Mouse (Mus musculus): ENCODE results near the gene Vps13d. TPM values are rescaled to one million over a fixed set of nuclear protein-coding genes. Genes with fewer than 3 reads are reported as not detected.

Gene Vps13d
- polyA plus RNA-seq, 1 experiment from 2014 or later = 10.3 TPM

- Histone ChIP-seq H3K9me3 (ENCODE audit: low read length) (no peaks in the 10 kb centered on the region), H3K4me3 (ENCODE audit: low read depth, low read length) (no peak overlapping the region), H3K36me3 (ENCODE audit: insufficient read depth, low read length) (no peaks in the 10 kb centered on the region), H3K27me3 (replicated peaks; ENCODE audit: insufficient read depth, low read length) (no peaks in the 10 kb centered on the region), H3K27ac (ENCODE audit: low read length) (peak overlapping the region; percentile 79), H3K9ac (replicated peaks; ENCODE audit: low read depth) (no peak overlapping the region), H3K4me1 (ENCODE audit: insufficient read depth, low read depth, low read length) (peaks cover 23% of the 10 kb centered on the region), H3K4me2 (replicated peaks; ENCODE audit: low read depth, low read length) (no peak overlapping the region)
- WGBS = 10% methylated on average over 6 of the region's 6 CpGs
- DNase-seq (ENCODE audit: low spot score) (peak; percentile 38), ATAC-seq (peak; percentile 27)
- TF ChIP-seq CTCF (IDR thresholded peaks at IDR 0.05) (no peak), EP300 (IDR thresholded peaks at IDR 0.05) (no peak)
Observed at GRCm38 (mm10) chr4:144999572-144999880, 195.3 kb downstream of the Vps13d start.

GRCm38 (mm10) chr4:144998808-144999571 is 195.8 kb downstream of the Vps13d start:
- peak overlapping the region; percentile 79 for H3K27ac ChIP-seq (ENCODE audit: low read length)
- TF ChIP-seq EP300 (IDR thresholded peaks at IDR 0.05) (no peak), CTCF (IDR thresholded peaks at IDR 0.05) (no peak)
- peaks cover 25% of the 10 kb centered on the region for H3K4me1 ChIP-seq (ENCODE audit: insufficient read depth, low read depth, low read length)
- ATAC-seq (no peak), DNase-seq (ENCODE audit: low spot score) (no peak)
- H3K9me3 ChIP-seq (ENCODE audit: low read length) = no peaks in the 10 kb centered on the region
- no peaks in the 10 kb centered on the region for H3K36me3 ChIP-seq (ENCODE audit: insufficient read depth, low read length)
- H3K27me3 ChIP-seq (replicated peaks; ENCODE audit: insufficient read depth, low read length) = no peaks in the 10 kb centered on the region
- H3K9ac ChIP-seq (replicated peaks; ENCODE audit: low read depth) = no peak overlapping the region
- no peak overlapping the region for H3K4me2 ChIP-seq (replicated peaks; ENCODE audit: low read depth, low read length)
- WGBS = 71% methylated on average over 2 of the region's 2 CpGs
- no peak overlapping the region for H3K4me3 ChIP-seq (ENCODE audit: low read depth, low read length)

GRCm38 (mm10) chr4:144997887-144998658 is 196.7 kb downstream of the Vps13d start:
- H3K27ac ChIP-seq (ENCODE audit: low read length) = peak overlapping the region; percentile 79

GRCm38 (mm10) chr4:144996996-144997820 is 197.6 kb downstream of the Vps13d start:
- no peaks in the 10 kb centered on the region for H3K36me3 ChIP-seq (ENCODE audit: insufficient read depth, low read length)

More at GRCm38 (mm10) chr4:144997887-144998658, 196.7 kb downstream of the Vps13d start:
- no peaks in the 10 kb centered on the region for H3K36me3 ChIP-seq (ENCODE audit: insufficient read depth, low read length)
- no peak overlapping the region for H3K4me2 ChIP-seq (replicated peaks; ENCODE audit: low read depth, low read length)
- WGBS = 34% methylated on average over 3 of the region's 3 CpGs
- H3K4me3 ChIP-seq (ENCODE audit: low read depth, low read length) = no peak overlapping the region
- no peaks in the 10 kb centered on the region for H3K27me3 ChIP-seq (replicated peaks; ENCODE audit: insufficient read depth, low read length)
- H3K9me3 ChIP-seq (ENCODE audit: low read length) = no peaks in the 10 kb centered on the region
- ATAC-seq = peak; percentile 67
- no peak overlapping the region for H3K9ac ChIP-seq (replicated peaks; ENCODE audit: low read depth)
- TF ChIP-seq CTCF (IDR thresholded peaks at IDR 0.05) (no peak), EP300 (IDR thresholded peaks at IDR 0.05) (peak; percentile 60; the same call in 1 of the 2 replicates)
- peaks cover 26% of the 10 kb centered on the region for H3K4me1 ChIP-seq (ENCODE audit: insufficient read depth, low read depth, low read length)
- peak; percentile 95 for DNase-seq (ENCODE audit: low spot score)

GRCm38 (mm10) chr4:144995826-144996225 is 199.0 kb downstream of the Vps13d start:
- Histone ChIP-seq H3K9ac (replicated peaks; ENCODE audit: low read depth) (no peak overlapping the region), H3K27me3 (replicated peaks; ENCODE audit: insufficient read depth, low read length) (no peaks in the 10 kb centered on the region), H3K9me3 (ENCODE audit: low read length) (no peaks in the 10 kb centered on the region), H3K36me3 (ENCODE audit: insufficient read depth, low read length) (no peaks in the 10 kb centered on the region), H3K27ac (ENCODE audit: low read length) (no peak overlapping the region), H3K4me3 (ENCODE audit: low read depth, low read length) (no peak overlapping the region), H3K4me2 (replicated peaks; ENCODE audit: low read depth, low read length) (no peak overlapping the region), H3K4me1 (ENCODE audit: insufficient read depth, low read depth, low read length) (peaks cover 31% of the 10 kb centered on the region)
- WGBS = 56% methylated on average over 1 of the region's 1 CpGs
- TF ChIP-seq CTCF (IDR thresholded peaks at IDR 0.05) (no peak), EP300 (IDR thresholded peaks at IDR 0.05) (no peak)
- DNase-seq (ENCODE audit: low spot score) (no peak), ATAC-seq (no peak)

More at GRCm38 (mm10) chr4:144996996-144997820, 197.6 kb downstream of the Vps13d start:
- Histone ChIP-seq H3K9me3 (ENCODE audit: low read length) (no peaks in the 10 kb centered on the region), H3K4me3 (ENCODE audit: low read depth, low read length) (no peak overlapping the region), H3K27ac (ENCODE audit: low read length) (no peak overlapping the region), H3K4me1 (ENCODE audit: insufficient read depth, low read depth, low read length) (peaks cover 31% of the 10 kb centered on the region), H3K9ac (replicated peaks; ENCODE audit: low read depth) (no peak overlapping the region), H3K27me3 (replicated peaks; ENCODE audit: insufficient read depth, low read length) (no peaks in the 10 kb centered on the region), H3K4me2 (replicated peaks; ENCODE audit: low read depth, low read length) (no peak overlapping the region)
- no peak for ATAC-seq
- 52% methylated on average over 6 of the region's 6 CpGs for WGBS
- TF ChIP-seq CTCF (IDR thresholded peaks at IDR 0.05) (no peak), EP300 (IDR thresholded peaks at IDR 0.05) (no peak)
- DNase-seq (ENCODE audit: low spot score) = no peak
